Mouse (Mus musculus) adrenal gland, postnatal 14 days (tissue): ENCODE measurements around the gene Chrna10. TPM values are rescaled to one million over a fixed set of nuclear protein-coding genes. Genes with fewer than 3 reads are reported as not detected.
A peak's percentile ranks its signal among the peaks of the same experiment; 100 is the strongest.

Experiments
- DNase-seq: peaks from one replicate; pipeline ENCODE4 v3.0.0; 2021; ENCODE audit warnings: mixed read lengths
- long read RNA-seq, 2 experiments: library from polyadenylated mRNA; stranded (forward); transcript quantifications; one replicate each; pipeline ENCODE4 v2.0.0; 2021
- total RNA-seq: library from RNA; stranded (reverse); gene quantifications from 2 replicates; pipeline ENCODE4 v1.2.3, GENCODE M21; 2021

Chrna10 gene
- not detected in 2 replicates for total RNA-seq
- long read RNA-seq, experiment 1 = 0 reads
- long read RNA-seq, experiment 2 = 0 reads

DNA sequence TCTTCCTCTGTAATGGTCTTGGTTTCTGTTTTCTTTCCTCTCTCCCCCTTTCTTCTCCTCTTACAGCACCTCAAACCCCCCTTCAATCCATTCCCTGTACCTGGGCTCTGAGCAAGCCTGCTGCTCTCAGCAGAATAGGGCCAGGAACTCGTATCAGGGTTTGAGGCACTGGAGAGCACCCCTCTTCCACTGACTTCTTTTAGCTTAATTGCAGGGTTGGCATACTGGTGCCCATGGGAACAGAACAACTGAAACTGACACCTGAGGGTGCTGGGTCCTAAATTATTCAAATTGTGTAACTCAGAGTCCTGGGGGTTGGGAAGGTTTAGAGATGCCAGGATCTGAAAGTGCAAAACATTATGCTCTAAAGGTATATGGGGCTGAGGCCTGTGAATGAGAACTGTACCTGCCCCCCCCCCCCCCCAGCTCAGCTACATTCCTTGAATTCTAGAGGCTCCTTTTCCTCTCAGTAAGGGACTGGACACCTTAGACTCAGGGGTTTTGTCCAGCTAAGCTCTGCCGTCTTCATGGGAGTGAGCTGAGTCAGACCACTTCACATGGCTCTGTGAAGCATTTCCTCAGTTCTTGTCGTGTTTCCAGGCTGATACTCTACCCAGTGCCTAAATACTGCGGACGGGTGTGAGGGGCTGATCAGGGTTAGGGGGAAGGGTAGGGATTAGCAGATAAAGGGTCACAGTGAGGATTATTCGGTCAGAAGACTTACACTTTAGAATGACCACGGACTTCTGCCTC is at the start of gene Chrna10:
Gene Chrna10 (minus strand): TSS at position 250 of the 753 bp plus-strand sequence.
- no peak for DNase-seq

DNA sequence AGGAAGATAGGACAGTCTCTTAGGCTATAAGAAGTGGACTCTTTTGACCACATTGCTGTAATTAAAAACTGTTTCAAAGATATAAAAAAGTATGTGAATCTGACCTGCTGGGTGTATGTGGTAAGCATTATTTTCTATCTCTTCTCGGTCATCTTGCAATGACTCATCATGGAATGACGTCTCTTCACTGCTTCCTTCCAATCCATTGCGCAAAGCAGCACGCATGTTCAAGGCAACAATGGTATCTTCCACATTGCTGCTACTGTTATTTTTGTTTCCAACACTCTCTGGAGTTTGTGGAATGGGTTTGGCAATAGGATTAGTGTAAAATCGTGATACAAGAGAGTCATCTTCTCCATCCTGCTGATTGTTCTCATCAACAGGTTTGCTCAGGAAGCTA is 37.1 kb upstream of the Chrna10 start:
- DNase-seq = peak; percentile 36

DNA sequence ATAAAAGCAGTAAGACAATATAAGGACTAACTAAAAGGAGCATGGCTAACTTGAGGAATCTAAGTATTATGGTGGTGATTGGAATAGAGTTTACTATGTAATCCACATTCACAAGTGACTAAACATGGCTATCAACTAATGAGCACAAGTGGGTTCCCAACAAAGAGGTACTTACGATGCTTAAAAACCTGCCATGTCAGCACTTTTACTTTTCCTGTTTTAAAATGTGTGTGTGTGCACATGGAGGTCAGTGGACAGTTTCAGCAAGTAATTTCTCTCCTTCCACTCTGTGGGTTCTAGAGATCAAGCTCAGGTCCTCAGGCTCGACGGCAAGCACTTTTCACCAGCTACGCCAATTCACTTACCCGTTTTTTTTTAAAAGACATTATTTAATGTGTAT is 21.3 kb upstream of the Chrna10 start:
- no peak for DNase-seq

DNA sequence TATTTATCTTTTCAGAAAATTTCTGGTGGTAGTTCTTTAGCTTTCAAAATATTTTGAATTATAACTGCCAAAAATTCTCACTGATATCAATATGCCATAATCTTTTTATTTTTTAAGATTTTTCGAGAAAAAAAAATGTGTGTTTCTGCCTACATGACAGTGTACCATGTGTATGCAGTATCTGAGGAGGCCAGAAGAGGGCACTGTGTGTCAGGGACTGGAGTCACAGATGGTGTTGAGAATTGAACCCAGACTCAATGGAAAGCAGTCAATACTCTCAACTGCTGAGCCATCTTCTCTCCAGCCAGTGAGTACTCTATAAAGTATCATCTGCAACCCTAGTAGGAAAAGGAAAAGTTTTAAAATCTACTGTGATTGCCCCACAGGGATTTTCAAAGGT is 20.8 kb upstream of the Chrna10 start:
- DNase-seq = peak; percentile 56

DNA sequence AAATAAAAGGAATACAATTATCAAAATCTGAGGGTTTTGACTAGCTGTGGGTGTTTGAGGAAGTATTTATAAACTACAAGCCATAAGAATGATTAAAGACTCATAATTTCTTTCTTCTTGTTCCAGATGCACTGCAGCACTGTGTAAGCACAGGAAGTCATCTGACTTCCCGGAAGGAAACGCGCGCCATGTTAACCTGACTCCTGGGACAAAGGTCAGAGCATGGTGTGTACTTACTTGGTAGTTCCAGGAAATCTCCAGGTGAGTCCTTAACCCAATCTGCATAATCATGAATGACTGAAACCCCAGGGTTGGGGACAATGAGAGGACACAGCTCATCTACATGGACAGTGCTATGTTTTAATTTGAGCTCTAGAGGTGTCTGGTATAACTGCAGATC is 15.8 kb upstream of the Chrna10 start:
- no peak for DNase-seq

DNA sequence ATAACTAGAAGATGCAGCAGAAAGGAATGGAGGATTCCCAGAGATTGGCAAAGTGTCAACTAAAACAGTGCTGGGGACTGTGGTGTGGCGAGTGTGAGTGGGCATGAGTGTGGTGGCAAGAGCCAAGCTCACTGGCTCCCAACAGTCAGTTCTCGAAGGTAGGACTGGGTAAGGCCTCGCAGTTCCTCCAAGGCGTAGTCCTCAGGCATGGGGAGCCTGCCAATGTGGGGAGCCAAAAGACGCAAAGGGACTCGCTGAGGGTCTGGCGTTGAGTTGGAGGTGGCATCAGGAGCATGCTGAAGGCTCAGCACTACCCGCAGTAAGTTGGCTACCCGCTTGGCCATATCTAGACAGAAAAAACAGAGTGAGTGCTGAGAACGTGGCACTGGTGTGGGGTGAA is 3.7 kb upstream of the Chrna10 start:
- DNase-seq = no peak

DNA sequence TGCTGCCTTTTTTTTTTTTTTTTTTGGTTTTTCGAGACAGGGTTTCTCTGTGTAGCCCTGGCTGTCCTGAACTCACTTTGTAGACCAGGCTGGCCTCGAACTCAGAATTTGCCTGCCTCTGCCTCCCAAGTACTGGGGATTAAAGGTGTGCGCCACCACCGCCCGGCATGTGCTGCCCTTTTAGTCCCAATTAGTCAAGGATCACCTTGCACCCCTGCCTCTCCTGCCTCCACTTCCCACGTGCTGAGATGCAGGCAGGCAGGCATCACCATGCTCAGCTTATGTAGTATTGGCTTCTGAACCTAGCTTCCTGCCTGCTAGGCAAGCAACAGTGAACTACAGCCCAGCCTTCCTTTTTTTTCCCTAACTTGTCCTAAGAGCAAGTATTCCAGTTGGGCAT is 754 bp upstream of the Chrna10 start:
- no peak for DNase-seq

DNA sequence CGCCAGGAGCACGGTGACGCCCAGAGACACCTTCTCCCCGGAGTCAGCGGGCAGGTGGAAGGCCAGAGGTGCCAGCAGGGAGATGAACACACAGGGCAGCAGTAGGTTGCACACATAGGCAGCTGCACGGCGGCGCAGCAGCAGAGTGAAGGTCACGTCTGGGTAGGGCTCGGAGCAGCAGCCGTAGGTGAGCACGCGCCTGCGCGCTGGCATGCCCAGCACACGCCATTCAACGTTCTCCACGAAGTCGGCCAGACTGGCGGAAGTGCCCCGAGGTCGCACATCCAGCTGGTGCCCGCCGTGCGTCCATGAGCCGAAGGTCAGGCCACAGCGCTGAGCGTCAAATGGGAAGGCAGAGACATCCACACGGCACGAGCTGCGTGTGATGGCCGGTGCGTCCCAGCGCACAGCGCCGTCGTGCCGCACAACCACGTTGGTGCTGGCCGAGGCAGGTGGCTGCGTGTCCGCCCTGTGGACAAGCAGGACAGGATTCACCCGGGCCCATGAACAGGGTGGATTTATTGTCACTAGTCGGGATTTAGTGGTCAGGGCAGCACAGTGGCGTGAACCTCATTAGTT is 3.4 kb downstream of the Chrna10 start:
- DNase-seq = peak; percentile 49

DNA sequence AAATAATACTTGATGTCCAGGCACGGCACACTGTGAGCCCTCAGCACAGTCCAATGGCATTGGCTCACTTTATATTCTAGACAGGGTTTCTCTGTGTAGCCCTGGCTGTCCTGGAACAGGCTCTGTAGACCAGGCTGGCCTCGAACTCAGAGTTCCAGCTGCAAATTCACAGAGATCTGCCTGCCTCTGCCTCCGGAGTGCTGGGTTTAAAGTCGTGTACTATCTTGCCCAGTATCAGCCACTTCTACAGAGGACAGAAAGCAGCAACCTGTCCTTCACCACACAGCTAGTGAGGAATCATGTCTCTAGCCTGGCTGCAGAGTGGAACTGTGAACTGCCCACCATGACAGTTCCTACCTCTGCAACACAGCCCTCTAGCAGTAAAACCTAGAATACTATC is 6.9 kb downstream of the Chrna10 start:
- DNase-seq = no peak

DNA sequence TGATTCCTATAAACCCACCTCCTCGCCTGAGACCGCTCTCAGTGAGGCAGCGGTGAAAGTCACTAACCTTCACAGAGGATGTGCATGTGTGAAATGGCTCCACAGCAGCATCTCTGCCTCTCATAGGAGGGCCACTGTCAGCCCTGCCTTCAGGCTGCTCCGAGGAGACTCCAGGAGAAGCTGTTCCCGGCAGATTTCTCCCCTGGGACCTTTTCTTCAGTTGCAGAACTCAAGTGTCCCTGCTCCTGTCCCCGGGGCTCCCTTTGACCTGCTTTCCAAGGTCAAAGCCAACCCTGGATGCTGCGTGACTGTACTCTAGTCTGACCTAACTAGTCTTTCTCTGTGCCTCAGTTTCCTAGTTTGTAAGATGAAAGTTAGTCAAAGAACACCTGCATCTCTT is 7.5 kb downstream of the Chrna10 start, which contains the start of gene Art5:
Gene Art5 (minus strand): TSS at position 319 of the 400 bp plus-strand sequence.
- DNase-seq = no peak

DNA sequence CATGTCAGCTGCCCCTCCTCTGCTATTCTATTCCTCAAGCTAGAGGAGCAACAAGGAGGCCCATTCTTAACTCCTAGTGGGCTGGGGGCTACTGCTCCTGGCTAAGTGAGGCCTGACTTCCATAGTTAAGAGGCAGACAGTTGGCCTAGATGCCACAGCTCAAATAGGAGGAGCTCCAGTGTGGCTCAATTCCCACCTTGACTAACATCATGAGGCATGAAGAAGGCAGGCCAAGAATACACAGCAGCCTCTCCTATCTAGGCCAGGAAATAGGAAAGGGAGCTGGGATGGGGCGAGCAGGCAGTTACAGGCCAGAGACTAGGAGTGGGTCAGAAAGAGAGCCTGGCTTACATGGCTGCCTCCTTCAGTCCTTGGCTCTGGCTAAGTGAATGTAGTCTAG is 8.4 kb downstream of the Chrna10 start:
- DNase-seq = no peak

DNA sequence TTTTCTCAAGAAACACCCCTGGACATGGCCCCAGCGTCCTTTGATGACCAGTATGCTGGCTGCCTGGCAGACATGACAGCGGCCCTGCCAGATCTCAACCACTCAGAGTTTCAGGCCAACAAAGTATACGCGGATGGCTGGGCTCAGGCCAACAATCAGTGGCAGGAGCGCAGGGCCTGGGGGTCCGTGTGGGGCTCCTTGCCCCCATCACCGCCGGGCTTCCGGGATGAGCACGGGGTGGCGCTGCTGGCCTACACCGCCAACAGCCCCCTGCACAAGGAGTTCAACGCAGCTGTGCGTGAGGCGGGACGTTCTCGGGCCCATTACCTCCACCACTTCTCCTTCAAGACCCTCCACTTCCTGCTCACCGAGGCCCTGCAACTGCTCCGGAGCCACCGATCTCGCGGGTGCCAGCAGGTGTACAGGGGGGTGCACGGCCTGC is 9.9 kb downstream of the Chrna10 start:
- peak; percentile 27 for DNase-seq

DNA sequence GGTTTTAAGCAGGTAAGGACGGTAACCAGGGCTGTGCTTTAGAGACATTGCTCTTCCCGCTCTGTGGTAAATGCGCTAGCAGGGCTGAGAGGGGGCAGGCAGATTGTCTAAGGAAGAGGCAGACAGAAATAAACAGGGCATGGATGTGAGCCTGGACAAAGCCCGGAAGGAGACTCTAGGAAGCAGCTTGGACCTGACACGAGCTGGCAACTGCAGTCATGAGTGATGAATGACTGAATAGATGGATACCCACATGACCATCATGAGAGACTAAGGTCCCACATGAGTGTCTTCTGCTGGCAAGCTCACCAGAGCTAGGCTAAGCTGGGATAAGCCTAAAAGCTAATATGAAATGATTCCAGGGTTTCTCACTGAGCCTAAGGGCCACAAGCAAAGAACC is 12.5 kb downstream of the Chrna10 start:
- DNase-seq = no peak

DNA sequence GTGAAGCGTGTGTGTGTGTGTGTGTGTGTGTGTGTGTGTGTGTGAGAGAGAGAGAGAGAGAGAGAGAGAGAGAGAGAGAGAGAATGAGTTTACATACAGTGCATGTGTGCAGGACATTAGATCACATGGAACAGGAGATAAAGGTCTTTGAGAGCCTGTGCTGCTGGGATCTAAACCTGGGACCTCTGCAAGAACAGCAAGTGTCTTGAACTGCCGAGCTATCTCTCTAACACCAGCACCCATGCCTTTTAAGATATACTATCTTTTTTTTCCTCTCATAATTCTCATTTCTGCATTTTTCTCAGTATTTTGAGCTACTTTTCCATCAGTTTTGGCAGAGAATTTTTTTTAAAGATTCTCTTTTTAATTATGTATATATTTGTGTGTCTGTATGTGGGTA is 13.1 kb downstream of the Chrna10 start:
- DNase-seq = no peak

DNA sequence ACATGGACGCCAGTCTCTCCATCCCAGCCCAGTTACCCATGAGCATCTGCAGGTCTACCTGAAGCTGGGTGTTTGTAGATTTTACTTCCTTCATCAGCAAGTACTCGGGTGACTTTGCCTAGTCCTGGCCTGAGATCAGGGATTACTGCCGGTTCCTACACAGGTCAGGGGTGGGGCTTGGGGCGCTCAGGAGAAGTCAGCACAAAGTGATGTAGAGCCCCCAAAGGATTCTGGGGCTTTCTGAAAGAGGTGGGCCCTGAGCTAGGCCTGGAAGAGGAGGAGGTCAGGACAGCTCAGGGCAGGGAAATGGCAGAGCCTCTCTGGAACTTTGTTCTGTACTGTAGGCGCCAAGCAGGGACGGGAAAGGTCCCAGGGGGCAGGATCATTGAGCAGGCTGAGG is 13.9 kb downstream of the Chrna10 start:
- DNase-seq = peak; percentile 43

DNA sequence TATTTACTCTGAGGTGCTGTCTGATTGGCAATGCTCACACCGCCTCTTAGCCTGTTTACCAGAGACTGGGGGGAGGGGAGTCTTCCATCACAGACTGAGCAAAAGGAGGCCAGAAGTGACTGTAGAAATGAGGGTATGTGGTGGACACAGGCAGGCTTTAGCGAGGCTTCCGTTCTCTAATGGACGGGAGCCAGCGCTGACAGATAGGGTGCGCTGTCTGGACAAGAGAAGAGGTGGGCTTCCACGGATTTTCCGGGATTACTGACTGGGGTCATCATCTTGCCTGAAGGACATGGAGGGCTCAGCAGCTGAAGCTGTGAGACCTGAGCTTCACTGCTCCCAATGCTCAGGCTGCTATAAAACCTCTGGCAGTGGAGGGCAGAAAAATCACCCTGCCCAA is 14.4 kb downstream of the Chrna10 start:
- DNase-seq = no peak

DNA sequence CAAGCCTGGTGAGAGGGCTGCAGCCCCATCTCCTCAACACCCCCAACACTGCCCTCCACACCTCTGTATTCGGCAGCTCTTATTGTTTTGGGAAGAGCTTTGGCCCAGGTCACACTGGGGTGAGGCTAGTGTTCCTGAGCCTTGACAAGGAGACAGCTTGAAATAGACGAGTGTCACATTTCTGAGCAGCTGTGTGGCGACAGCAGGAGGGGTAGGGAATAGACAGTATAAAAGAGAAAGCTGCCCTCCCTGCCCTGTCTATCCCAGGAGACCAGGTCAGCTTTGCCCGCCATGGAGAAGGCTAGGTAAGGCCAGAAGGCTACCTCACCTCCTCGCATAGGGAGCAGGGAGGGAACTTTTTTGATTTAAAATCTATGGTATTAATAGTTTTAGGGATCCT is 15.1 kb downstream of the Chrna10 start, which contains the start of gene Art1:
Gene Art1 (plus strand): TSS at position 257 of the 400 bp plus-strand sequence.
- no peak for DNase-seq

DNA sequence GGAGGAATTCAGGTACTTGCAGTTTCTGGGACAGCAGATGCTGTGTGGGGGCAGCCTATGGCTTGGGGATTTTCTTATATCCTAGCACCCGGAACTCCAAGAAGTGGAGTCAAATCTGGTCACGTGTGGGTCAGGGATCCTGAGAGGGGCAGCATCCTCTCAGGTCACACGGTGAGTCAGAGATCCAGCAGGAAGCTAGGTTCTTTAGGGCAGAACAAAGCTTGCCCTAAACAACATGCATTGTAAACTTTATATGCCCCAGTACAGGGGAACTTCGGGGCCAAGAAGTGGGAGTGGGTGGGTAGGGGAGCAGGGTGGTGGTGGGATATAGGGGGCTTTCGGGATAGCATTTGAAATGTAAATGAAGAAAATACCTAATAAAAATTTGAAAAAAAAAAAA is 15.8 kb downstream of the Chrna10 start:
- DNase-seq = no peak

DNA sequence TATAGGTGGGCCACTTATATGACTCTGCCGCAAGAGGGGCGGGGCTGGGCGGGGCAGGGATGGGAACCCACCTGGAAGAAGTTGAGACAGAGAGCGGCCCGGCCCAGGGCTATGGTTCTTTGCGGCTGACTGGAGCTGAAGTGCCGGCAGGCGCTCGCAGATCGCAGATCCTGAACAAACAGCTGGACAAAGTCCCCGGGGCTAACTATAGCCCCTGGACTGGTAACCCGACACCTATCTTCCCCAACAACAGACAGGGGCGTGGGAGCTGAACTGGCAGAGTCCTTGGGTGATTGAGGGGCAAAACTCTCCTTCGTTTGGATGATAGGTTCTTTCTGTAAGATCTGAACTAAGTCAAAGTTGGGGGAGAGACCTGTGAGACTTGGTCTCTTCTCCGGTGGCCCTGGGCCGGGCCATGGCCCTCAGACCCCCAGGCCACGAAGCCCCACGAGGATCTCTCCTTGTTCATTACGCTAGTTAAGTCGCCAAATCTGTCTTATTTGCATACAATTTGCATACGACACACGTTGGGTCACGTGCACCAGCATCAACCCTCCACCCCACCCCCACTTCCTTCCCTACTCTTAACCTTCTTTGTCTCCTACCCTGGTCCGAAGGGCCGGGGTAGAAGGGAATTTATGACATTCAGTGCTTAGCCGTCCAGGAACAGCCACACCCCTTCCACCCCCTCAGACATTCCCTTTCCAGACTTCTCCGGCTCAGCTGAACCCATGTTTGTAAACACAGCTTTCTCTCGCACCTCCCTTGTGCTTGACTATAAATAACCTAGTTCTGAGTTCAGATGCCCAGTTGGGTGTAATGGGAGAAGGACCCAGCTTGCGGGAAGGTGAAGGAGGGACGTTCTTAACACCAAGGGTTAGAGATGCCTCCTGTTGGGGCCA is 16.6 kb downstream of the Chrna10 start:
- DNase-seq = no peak

DNA sequence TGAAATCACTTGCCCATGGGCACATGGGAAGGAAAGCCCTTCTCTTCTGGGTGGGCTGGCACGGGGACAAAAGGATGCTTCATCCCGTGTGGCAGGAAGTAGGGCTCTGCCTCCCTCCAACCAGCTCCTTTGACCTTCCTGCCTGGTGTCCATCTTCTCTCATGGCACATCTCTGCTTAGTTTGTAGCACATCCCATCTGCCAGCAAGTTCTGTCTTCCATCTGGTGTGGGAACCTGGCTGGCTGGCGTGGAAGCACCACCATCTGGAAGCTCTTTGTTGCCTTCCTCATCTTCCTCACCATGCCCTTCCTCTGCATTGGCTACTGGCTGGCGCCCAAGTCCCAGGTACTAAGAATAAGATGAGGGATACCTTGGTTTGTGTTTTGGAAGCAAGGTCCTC is 29.3 kb downstream of the Chrna10 start:
- DNase-seq = no peak

DNA sequence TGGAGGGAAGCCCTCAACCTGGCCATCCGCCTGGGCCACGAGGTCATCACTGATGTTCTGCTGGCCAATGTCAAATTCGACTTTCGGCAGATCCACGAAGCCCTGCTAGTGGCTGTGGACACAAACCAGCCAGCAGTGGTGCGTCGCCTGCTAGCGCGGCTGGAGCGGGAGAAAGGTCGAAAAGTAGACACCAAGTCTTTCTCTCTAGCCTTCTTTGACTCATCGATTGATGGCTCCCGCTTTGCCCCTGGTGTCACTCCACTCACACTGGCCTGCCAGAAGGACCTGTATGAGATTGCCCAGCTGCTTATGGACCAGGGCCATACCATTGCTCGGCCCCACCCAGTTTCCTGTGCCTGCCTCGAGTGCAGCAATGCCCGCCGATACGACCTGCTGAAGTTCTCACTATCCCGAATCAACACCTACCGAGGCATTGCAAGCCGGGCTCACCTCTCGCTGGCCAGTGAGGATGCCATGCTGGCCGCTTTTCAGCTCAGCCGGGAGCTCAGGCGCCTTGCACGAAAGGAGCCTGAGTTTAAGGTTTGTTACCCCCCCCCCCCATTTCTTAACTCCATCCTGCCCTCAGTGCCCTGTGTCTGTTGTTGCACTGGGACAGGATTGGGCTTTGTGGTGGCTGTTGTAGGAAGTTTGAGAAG is 32.5 kb downstream of the Chrna10 start:
- no peak for DNase-seq

DNA sequence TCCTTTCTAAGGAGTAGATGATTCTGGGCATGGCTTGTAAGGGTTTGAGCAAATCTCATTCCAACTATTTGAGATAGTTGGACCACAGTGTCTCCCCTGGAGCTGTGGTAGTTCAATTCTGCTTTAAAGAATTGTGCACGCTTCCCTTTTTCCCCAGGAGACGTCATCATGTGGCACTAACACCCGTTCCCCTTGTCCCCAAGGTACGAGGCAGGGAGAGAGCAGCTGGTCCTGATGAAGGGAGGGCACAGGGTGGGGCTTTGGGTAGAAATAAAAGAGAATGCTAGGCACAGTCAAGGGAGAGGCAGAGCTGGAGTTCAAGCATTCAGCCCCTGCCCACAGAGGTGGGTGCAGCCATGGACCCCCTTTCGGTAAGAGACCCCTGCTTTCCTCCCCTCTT is 33.8 kb downstream of the Chrna10 start, which contains the start of gene Trpc2:
Gene Trpc2 (plus strand): TSS at position 301 of the 400 bp plus-strand sequence.
- no peak for DNase-seq
